Mouse (Mus musculus) liver, embryonic 13.5 days (tissue): ENCODE data around the gene Grip2. TPM values are rescaled to one million over a fixed set of nuclear protein-coding genes. Genes with fewer than 3 reads are reported as not detected.
A peak's percentile ranks its signal among the peaks of the same experiment; 100 is the strongest.

Experiments used
- ATAC-seq: fragments of 200-750 bp; cut with Nextera tagmentation; 2 replicates; pipeline ENCODE4 v1.8.0; 2017; ENCODE audit warnings: low read depth, mild to moderate bottlenecking, moderate number of reproducible peaks, moderate library complexity
- DNase-seq: peaks from one replicate; pipeline ENCODE4 v3.0.0; 2022
- H3K27ac ChIP-seq: fragments of 300-500 bp; sonication (generic); 2 replicates; pipeline ENCODE4 v1.5.1; 2015; ENCODE audit warnings: moderate library complexity, mild to moderate bottlenecking, inconsistent platforms
- H3K27me3 ChIP-seq: fragments of 300-500 bp; sonication (generic); 2 replicates; pipeline ENCODE4 v1.6.1; 2015; ENCODE audit warnings: mild to moderate bottlenecking, inconsistent platforms
- H3K36me3 ChIP-seq: fragments of 300-500 bp; sonication (generic); 2 replicates; pipeline ENCODE4 v1.6.1; 2015; ENCODE audit warnings: mild to moderate bottlenecking, inconsistent platforms
- H3K4me1 ChIP-seq: fragments of 300-500 bp; sonication (generic); replicated peaks from 2 replicates; pipeline ENCODE4 v1.6.1; 2015; ENCODE audit warnings: inconsistent platforms
- H3K4me2 ChIP-seq: fragments of 300-500 bp; sonication (generic); 2 replicates; pipeline ENCODE4 v1.6.1; 2015; ENCODE audit warnings: inconsistent platforms, mild to moderate bottlenecking, moderate library complexity
- H3K4me3 ChIP-seq: fragments of 300-500 bp; sonication (generic); replicated peaks from 2 replicates; pipeline ENCODE4 v1.5.1; 2015; ENCODE audit warnings: mild to moderate bottlenecking, inconsistent platforms
- H3K9ac ChIP-seq: fragments of 300-500 bp; sonication (generic); 2 replicates; pipeline ENCODE4 v1.6.1; 2015; ENCODE audit warnings: mild to moderate bottlenecking, inconsistent platforms
- H3K9me3 ChIP-seq: fragments of 300-500 bp; sonication (generic); replicated peaks from 2 replicates; pipeline ENCODE4 v1.6.1; 2016; ENCODE audit warnings: inconsistent platforms
- WGBS: fragments of 180-500 bp; shearing (Covaris S2); methylation state at CpG from one replicate; pipeline ENCODE4 v1.1.7; 2015; ENCODE audit not compliant: insufficient replicate concordance; 5-methylcytosine and 5-hydroxymethylcytosine counted together
- polyA plus RNA-seq: library from polyadenylated mRNA; unstranded; fragments of >200 nt; fragmentation: Nextera tagmentation; extraction: Ambion mirVana; gene quantifications from 2 replicates; pipeline ENCODE4 v1.2.1, GENCODE M21; 2015

Gene Grip2
- polyA plus RNA-seq, 1 experiment from 2014 or later, result 0.03 TPM

GRCm38 (mm10) chr6:91746776-91747175 lies 80.3 kb downstream of the Grip2 start:
- ATAC-seq, result no peak
- H3K9me3 ChIP-seq, result no peaks in the 10 kb centered on the region
- no peak overlapping the region for H3K4me2 ChIP-seq

GRCm38 (mm10) chr6:91745947-91746582 lies 81.0 kb downstream of the Grip2 start:
- 75% methylated on average over 7 of the region's 7 CpGs for WGBS
- no peak for ATAC-seq
- Histone ChIP-seq H3K4me1 (no peaks in the 10 kb centered on the region), H3K9ac (no peak overlapping the region), H3K27me3 (no peaks in the 10 kb centered on the region), H3K4me2 (no peak overlapping the region), H3K27ac (no peak overlapping the region), H3K4me3 (no peak overlapping the region), H3K36me3 (peaks cover 79% of the 10 kb centered on the region), H3K9me3 (no peaks in the 10 kb centered on the region)
- no peak for DNase-seq

More at GRCm38 (mm10) chr6:91746776-91747175, 80.3 kb downstream of the Grip2 start:
- DNase-seq, result no peak
- Histone ChIP-seq H3K27me3 (no peaks in the 10 kb centered on the region), H3K9ac (no peak overlapping the region), H3K36me3 (peaks cover 80% of the 10 kb centered on the region), H3K4me3 (no peak overlapping the region), H3K27ac (no peak overlapping the region), H3K4me1 (no peaks in the 10 kb centered on the region)
- WGBS, result 79% methylated on average over 5 of the region's 5 CpGs

GRCm38 (mm10) chr6:91745246-91745645 lies 81.8 kb downstream of the Grip2 start:
- H3K9ac ChIP-seq, result no peak overlapping the region
- no peak overlapping the region for H3K4me3 ChIP-seq
- no peaks in the 10 kb centered on the region for H3K9me3 ChIP-seq
- WGBS, result 77% methylated on average over 3 of the region's 3 CpGs
- peaks cover 72% of the 10 kb centered on the region for H3K36me3 ChIP-seq
- H3K4me1 ChIP-seq, result no peaks in the 10 kb centered on the region
- no peak overlapping the region for H3K4me2 ChIP-seq
- no peak overlapping the region for H3K27ac ChIP-seq
- H3K27me3 ChIP-seq, result no peaks in the 10 kb centered on the region
- ATAC-seq, result no peak
- DNase-seq, result no peak

GRCm38 (mm10) chr6:91743886-91744285 lies 83.2 kb downstream of the Grip2 start:
- WGBS, result 69% methylated on average over 4 of the region's 4 CpGs
- no peaks in the 10 kb centered on the region for H3K4me1 ChIP-seq
- no peaks in the 10 kb centered on the region for H3K27me3 ChIP-seq
- H3K4me3 ChIP-seq, result no peak overlapping the region
- H3K4me2 ChIP-seq, result no peak overlapping the region
- DNase-seq (no peak), ATAC-seq (no peak)
- no peak overlapping the region for H3K9ac ChIP-seq
- H3K27ac ChIP-seq, result no peak overlapping the region
- no peaks in the 10 kb centered on the region for H3K9me3 ChIP-seq
- peaks cover 73% of the 10 kb centered on the region for H3K36me3 ChIP-seq

GRCm38 (mm10) chr6:91742995-91743394 lies 84.1 kb downstream of the Grip2 start:
- ATAC-seq (no peak), DNase-seq (no peak)
- Histone ChIP-seq H3K27me3 (no peaks in the 10 kb centered on the region), H3K36me3 (peaks cover 68% of the 10 kb centered on the region), H3K4me1 (peaks cover 4% of the 10 kb centered on the region), H3K4me2 (no peak overlapping the region), H3K9ac (no peak overlapping the region), H3K4me3 (no peak overlapping the region), H3K9me3 (no peaks in the 10 kb centered on the region), H3K27ac (no peak overlapping the region)
- 79% methylated on average over 8 of the region's 8 CpGs for WGBS

- ATAC-seq, result no peak
- Histone ChIP-seq H3K4me1 (peaks cover 7% of the 10 kb centered on the region), H3K9me3 (no peaks in the 10 kb centered on the region), H3K36me3 (peaks cover 67% of the 10 kb centered on the region), H3K27ac (no peak overlapping the region), H3K4me2 (no peak overlapping the region), H3K4me3 (no peak overlapping the region), H3K9ac (no peak overlapping the region), H3K27me3 (no peaks in the 10 kb centered on the region)
- WGBS, result 69% methylated on average over 3 of the region's 3 CpGs
- no peak for DNase-seq
Observed at GRCm38 (mm10) chr6:91742466-91742865, 84.6 kb downstream of the Grip2 start.

GRCm38 (mm10) chr6:91741046-91741445 lies 86.0 kb downstream of the Grip2 start:
- Histone ChIP-seq H3K27ac (no peak overlapping the region), H3K4me2 (no peak overlapping the region), H3K36me3 (peaks cover 67% of the 10 kb centered on the region), H3K27me3 (no peaks in the 10 kb centered on the region), H3K4me3 (no peak overlapping the region), H3K4me1 (peaks cover 13% of the 10 kb centered on the region), H3K9me3 (no peaks in the 10 kb centered on the region), H3K9ac (no peak overlapping the region)
- DNase-seq (no peak), ATAC-seq (no peak)
- 59% methylated on average over 11 of the region's 11 CpGs for WGBS

GRCm38 (mm10) chr6:91738058-91738457 lies 89.0 kb downstream of the Grip2 start:
- Histone ChIP-seq H3K27ac (no peak overlapping the region), H3K27me3 (no peaks in the 10 kb centered on the region), H3K4me3 (no peak overlapping the region), H3K4me1 (peaks cover 14% of the 10 kb centered on the region), H3K4me2 (no peak overlapping the region), H3K9me3 (no peaks in the 10 kb centered on the region), H3K36me3 (peaks cover 61% of the 10 kb centered on the region), H3K9ac (no peak overlapping the region)
- ATAC-seq, result 0 out of 2 replicates have a peak, but pooled peaks have one; percentile 18
- 57% methylated on average over 5 of the region's 5 CpGs for WGBS
- DNase-seq, result no peak

- 82% methylated on average over 7 of the region's 7 CpGs for WGBS
- H3K4me3 ChIP-seq, result no peak overlapping the region
- DNase-seq (no peak), ATAC-seq (no peak)
- H3K27me3 ChIP-seq, result no peaks in the 10 kb centered on the region
- H3K4me2 ChIP-seq, result no peak overlapping the region
- H3K9me3 ChIP-seq, result no peaks in the 10 kb centered on the region
- H3K27ac ChIP-seq, result no peak overlapping the region
- peaks cover 65% of the 10 kb centered on the region for H3K36me3 ChIP-seq
- peaks cover 14% of the 10 kb centered on the region for H3K4me1 ChIP-seq
- no peak overlapping the region for H3K9ac ChIP-seq
Observed at GRCm38 (mm10) chr6:91737451-91737850, 89.6 kb downstream of the Grip2 start.

GRCm38 (mm10) chr6:91736471-91736870 lies 90.6 kb downstream of the Grip2 start:
- H3K4me2 ChIP-seq, result no peak overlapping the region
- WGBS, result 70% methylated on average over 5 of the region's 5 CpGs
- H3K9me3 ChIP-seq, result no peaks in the 10 kb centered on the region
- ATAC-seq, result peak; percentile 32; the same call in 1 of the 2 replicates
- no peak overlapping the region for H3K27ac ChIP-seq
- H3K27me3 ChIP-seq, result no peaks in the 10 kb centered on the region
- H3K9ac ChIP-seq, result no peak overlapping the region
- H3K36me3 ChIP-seq, result peaks cover 63% of the 10 kb centered on the region
- DNase-seq, result no peak
- H3K4me3 ChIP-seq, result no peak overlapping the region
- peaks cover 14% of the 10 kb centered on the region for H3K4me1 ChIP-seq

- DNase-seq (no peak), ATAC-seq (no peak)
- no peak overlapping the region for H3K4me3 ChIP-seq
- no peak overlapping the region for H3K9ac ChIP-seq
- peaks cover 64% of the 10 kb centered on the region for H3K36me3 ChIP-seq
- no peak overlapping the region for H3K4me2 ChIP-seq
- H3K27me3 ChIP-seq, result no peaks in the 10 kb centered on the region
- no peaks in the 10 kb centered on the region for H3K9me3 ChIP-seq
- WGBS, result 89% methylated on average over 11 of the region's 11 CpGs
- H3K4me1 ChIP-seq, result peaks cover 7% of the 10 kb centered on the region; the same call in 1 of the 2 replicates
- no peak overlapping the region for H3K27ac ChIP-seq
Observed at GRCm38 (mm10) chr6:91732138-91732537, 94.9 kb downstream of the Grip2 start.

- ATAC-seq (peak; percentile 12; the same call in 1 of the 2 replicates), DNase-seq (no peak)
- 71% methylated on average over 12 of the region's 12 CpGs for WGBS
- Histone ChIP-seq H3K4me2 (no peak overlapping the region), H3K36me3 (peaks cover 60% of the 10 kb centered on the region), H3K9me3 (no peaks in the 10 kb centered on the region), H3K27me3 (no peaks in the 10 kb centered on the region), H3K9ac (no peak overlapping the region), H3K27ac (no peak overlapping the region), H3K4me1 (no peaks in the 10 kb centered on the region), H3K4me3 (no peak overlapping the region)
Observed at GRCm38 (mm10) chr6:91729677-91730127, 97.3 kb downstream of the Grip2 start.
